Mouse (Mus musculus) kidney, adult 2 months (tissue): ENCODE measurements around the gene Pkn1. TPM values are rescaled to one million over a fixed set of nuclear protein-coding genes. Genes with fewer than 3 reads are reported as not detected.

ENCODE experiments used
- DNase-seq: peaks from one replicate; pipeline ENCODE4 v3.0.0; 2021
- H3K27ac ChIP-seq: fragments of 200-500 bp; 2 replicates; pipeline ENCODE4 v1.5.1; 2012; ENCODE audit warnings: low read depth, low read length, control low read depth, inconsistent platforms; ENCODE audit not compliant: insufficient read depth
- H3K27me3 ChIP-seq: fragments of 200-500 bp; replicated peaks from 2 replicates; pipeline ENCODE4 v1.6.1; 2012; ENCODE audit warnings: mild to moderate bottlenecking, moderate library complexity, low read length, inconsistent platforms; ENCODE audit not compliant: control insufficient read depth, insufficient read depth
- H3K36me3 ChIP-seq: fragments of 200-500 bp; 2 replicates; pipeline ENCODE4 v1.6.1; 2012; ENCODE audit warnings: mild to moderate bottlenecking, moderate library complexity, low read length, inconsistent platforms; ENCODE audit not compliant: control insufficient read depth, insufficient read depth
- H3K4me1 ChIP-seq: fragments of 200-500 bp; 2 replicates; pipeline ENCODE4 v1.6.1; 2011; ENCODE audit warnings: low read length; ENCODE audit not compliant: control insufficient read depth, insufficient read depth
- H3K4me3 ChIP-seq: fragments of 200-500 bp; 2 replicates; pipeline ENCODE4 v1.5.1; 2011; ENCODE audit warnings: mild to moderate bottlenecking, low read depth, low read length, control low read depth; ENCODE audit not compliant: insufficient read depth
- CTCF ChIP-seq: fragments of 200-500 bp; conservative IDR thresholded peaks from 2 replicates; pipeline ENCODE4 v1.5.1; 2011; ENCODE audit warnings: low read depth, mild to moderate bottlenecking, control low read depth, low read length, moderate library complexity, mixed read lengths; ENCODE audit not compliant: insufficient read depth, insufficient read length
- POLR2A ChIP-seq: fragments of 200-500 bp; IDR thresholded peaks from one replicate; pipeline ENCODE4 v1.6.1; 2011; ENCODE audit warnings: low read depth, low read length, control low read depth
- WGBS: fragments of 180-500 bp; shearing (Covaris S2); methylation state at CpG from one replicate; pipeline ENCODE4 v1.1.7; 2018; 5-methylcytosine and 5-hydroxymethylcytosine counted together
- polyA plus RNA-seq: library from polyadenylated mRNA; depleted of rRNA; stranded (reverse); fragments of >200 nt; gene quantifications from 2 replicates; pipeline ENCODE4 v1.2.3, GENCODE M21; 2012

Pkn1 gene
- polyA plus RNA-seq, 1 experiment: 81.9 TPM

DNA sequence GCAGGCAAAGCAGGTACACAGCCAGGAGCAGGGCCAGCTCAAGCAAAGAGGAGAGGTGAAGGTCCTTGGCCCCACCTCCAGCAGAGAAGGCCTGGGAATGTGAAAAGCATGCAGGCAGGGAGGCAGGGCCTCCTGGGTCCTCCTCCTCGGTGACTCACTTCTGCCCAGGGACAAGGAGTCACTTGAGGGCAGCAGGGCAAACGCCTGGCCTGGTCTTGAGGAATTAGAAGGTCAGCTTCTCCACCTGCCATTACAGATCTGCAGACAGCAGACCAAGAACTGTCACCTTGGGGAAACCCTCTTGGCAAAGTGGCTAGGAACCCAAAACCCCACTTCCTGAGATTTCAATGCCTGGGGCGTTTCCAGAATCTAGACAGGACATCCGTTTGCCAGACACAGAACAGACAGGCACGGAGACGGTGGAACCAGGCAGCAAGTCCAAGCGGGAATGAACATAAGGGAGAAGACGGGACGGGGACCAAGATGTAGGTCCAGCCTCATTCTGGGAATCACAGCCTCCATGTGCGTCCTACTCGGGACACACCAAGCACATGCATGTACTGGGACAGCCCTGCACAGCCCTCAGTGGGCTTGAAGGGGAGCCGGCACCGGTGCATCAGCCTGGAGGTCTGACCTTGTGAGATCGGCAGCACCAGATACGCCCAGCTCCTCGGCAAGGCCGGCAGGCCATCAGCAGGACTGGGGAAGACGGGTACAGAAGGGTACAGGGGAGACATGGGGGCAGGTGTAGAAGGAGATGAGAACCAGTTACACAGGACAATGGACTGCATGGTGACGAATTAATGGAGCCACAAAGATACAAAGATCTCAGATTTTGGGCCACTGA is 1.4 kb downstream of the Pkn1 start:
- 12% methylated on average over 19 of the region's 19 CpGs for WGBS
- peak overlapping the region; percentile 66 for H3K27ac ChIP-seq
- TF ChIP-seq POLR2A (no peak), CTCF (no peak)
- H3K27me3 ChIP-seq: no peaks in the 10 kb centered on the region
- H3K36me3 ChIP-seq: no peaks in the 10 kb centered on the region; the same call in 1 of the 2 replicates
- peak overlapping the region; percentile 68 for H3K4me3 ChIP-seq
- peak; percentile 82 for DNase-seq
- peaks cover 32% of the 10 kb centered on the region for H3K4me1 ChIP-seq

GRCm38 (mm10) chr8:83695351-83696106 is 3.5 kb downstream of the Pkn1 start:
- no peak for TF ChIP-seq POLR2A
- TF ChIP-seq CTCF: no peak
- Histone ChIP-seq H3K4me1 (peaks cover 32% of the 10 kb centered on the region), H3K36me3 (peaks cover 11% of the 10 kb centered on the region), H3K27me3 (no peaks in the 10 kb centered on the region), H3K4me3 (no peak overlapping the region), H3K27ac (peak overlapping the region; percentile 64; the same call in 1 of the 2 replicates)
- DNase-seq: peak; percentile 36
- 65% methylated on average over 14 of the region's 17 CpGs for WGBS

DNA sequence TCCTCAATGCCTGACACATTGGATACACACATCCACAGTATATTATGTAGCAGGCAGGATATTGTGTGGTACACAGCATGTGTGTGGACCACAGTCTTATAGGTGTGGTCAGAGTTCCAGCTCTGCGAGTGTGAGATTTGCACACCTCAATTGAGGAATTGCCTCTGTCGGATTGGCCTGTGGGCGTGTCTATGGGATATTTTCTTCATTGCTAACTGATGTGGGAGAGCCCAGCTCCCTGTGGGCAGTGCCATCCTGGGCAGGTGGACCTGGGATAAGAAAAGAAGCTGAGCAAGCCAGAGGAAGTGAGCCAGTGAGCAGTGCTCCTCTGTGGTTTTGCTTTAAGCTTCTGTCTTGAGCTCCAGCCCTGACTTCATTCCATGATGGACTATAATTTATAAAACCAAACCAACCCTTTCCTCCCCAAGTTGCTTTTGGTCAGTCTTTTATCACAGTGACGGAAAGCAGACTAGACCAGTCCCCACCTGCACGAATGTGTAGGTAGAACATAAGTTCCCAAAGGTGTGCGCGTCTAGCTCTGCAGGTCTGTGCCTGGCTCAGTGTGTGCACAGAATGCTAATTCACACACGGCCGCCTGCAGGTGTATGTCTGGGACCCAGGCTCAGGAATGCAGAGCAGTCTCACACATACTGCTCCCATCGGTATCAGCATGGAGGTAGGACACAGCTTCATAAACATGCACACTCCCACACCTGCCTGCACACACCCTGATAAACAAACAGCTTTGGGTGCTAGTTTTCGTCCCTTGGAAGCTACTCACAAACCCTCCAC is 4.4 kb downstream of the Pkn1 start:
- Histone ChIP-seq H3K27ac (peak overlapping the region; percentile 64; the same call in 1 of the 2 replicates), H3K4me3 (no peak overlapping the region), H3K36me3 (peaks cover 11% of the 10 kb centered on the region), H3K27me3 (no peaks in the 10 kb centered on the region), H3K4me1 (peaks cover 32% of the 10 kb centered on the region)
- peak; percentile 50 for DNase-seq
- TF ChIP-seq POLR2A (no peak), CTCF (no peak)
- WGBS: 60% methylated on average over 11 of the region's 11 CpGs

GRCm38 (mm10) chr8:83693609-83694236 is 5.3 kb downstream of the Pkn1 start:
- Histone ChIP-seq H3K4me1 (peaks cover 32% of the 10 kb centered on the region), H3K27ac (peak overlapping the region; percentile 53), H3K36me3 (peaks cover 11% of the 10 kb centered on the region), H3K27me3 (no peaks in the 10 kb centered on the region), H3K4me3 (no peak overlapping the region)
- TF ChIP-seq CTCF (no peak), POLR2A (no peak)
- 65% methylated on average over 10 of the region's 10 CpGs for WGBS
- peak; percentile 41 for DNase-seq

GRCm38 (mm10) chr8:83689264-83689663 is 9.7 kb downstream of the Pkn1 start:
- no peaks in the 10 kb centered on the region for H3K27me3 ChIP-seq
- no peak overlapping the region for H3K27ac ChIP-seq
- H3K4me3 ChIP-seq: no peak overlapping the region
- no peak for TF ChIP-seq POLR2A
- TF ChIP-seq CTCF: no peak
- peaks cover 11% of the 10 kb centered on the region for H3K36me3 ChIP-seq
- DNase-seq: no peak
- WGBS: 91% methylated on average over 6 of the region's 6 CpGs
- peaks cover 8% of the 10 kb centered on the region for H3K4me1 ChIP-seq

DNA sequence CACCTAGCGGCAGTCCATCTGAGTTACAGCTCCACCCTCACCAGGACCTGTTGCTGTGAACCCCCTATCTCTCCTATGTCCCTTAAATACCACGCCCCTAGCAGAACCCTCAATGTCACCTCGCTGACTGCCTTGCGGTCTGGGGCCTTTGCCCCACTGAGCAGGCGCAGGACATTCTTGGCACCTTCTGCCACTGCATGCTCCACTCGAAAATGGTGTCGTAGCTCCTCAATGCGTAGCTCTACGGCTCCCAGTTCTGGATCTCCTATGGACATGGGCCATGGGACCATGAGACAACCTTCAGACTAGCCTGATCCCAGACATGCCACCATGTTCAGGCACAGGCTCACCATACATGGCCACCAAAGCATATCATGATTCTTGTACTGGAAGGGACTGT is 14.5 kb downstream of the Pkn1 start:
- Histone ChIP-seq H3K27me3 (no peaks in the 10 kb centered on the region), H3K36me3 (peaks cover 1% of the 10 kb centered on the region; the same call in 1 of the 2 replicates), H3K4me1 (no peaks in the 10 kb centered on the region), H3K4me3 (no peak overlapping the region), H3K27ac (no peak overlapping the region)
- WGBS: 95% methylated on average over 9 of the region's 9 CpGs
- no peak for DNase-seq
- TF ChIP-seq POLR2A: no peak
- TF ChIP-seq CTCF: no peak
